Mouse (Mus musculus) right cerebral cortex, postnatal 10 days (tissue): ENCODE data around the gene Wwox.

ENCODE experiments used
- DNase-seq, 2 experiments: peaks; one replicate each; pipeline ENCODE4 v3.0.0; 2021; ENCODE audit warnings: low spot score in 2 of 2

The Wwox gene

DNA sequence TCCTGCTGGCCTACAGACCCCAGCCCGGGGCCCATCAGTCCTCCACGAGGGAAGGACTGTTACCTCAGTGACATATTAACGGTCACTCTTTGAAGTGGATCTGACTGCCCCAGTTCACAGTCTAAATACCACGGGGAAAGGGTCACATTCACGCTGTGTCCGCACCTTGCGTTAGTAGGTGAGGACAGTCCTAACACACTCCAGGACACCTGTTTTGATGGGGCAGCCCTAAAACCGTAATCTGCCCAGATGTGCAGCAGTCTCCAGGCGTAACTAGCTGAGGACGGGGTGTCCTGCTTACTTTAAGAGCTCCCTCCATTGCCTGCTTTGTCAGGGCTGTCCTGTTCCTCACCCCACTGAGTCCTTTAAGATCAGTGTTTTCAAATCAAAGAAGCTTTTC is 160.1 kb downstream of the Wwox start:
- no peak for DNase-seq

DNA sequence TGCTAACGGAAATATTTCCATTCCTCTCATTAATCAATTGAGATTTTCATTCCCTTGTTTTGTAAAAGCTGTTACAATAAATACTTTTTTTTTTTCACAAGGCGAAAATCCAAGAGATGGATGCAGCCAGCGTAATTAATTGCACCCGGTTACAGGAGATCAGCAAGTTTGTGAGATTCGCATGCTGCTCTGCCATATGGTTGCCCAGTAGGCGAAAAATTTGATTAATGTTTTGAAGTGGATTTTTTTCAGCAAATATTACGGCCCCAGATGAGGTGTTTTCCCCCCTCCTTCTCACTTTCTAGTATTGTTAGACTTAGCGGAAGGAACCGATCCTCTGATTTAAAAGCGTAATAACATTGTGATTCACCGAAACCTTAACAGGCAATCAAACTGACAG is 160.7 kb downstream of the Wwox start:
- DNase-seq: no peak

DNA sequence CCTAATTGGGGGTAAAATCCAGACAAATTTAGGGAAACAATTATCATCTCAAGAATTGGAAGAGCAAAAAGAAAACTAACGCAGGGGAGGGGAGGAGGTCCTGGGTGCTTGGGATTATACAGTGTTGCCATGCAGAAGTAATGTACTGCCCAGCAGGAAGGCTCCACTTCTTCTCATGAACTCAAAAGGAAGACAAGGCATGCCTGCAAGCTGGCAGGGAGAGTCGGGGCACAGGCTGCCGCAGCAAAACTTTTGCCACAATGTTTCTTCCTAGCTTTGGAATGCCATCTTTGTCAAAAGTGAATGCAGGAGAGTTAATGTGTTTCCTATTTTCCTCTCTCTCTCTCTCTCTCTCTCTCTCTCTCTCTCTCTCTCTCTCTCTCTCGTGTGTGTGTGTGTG is 163.6 kb downstream of the Wwox start:
- DNase-seq: no peak

DNA sequence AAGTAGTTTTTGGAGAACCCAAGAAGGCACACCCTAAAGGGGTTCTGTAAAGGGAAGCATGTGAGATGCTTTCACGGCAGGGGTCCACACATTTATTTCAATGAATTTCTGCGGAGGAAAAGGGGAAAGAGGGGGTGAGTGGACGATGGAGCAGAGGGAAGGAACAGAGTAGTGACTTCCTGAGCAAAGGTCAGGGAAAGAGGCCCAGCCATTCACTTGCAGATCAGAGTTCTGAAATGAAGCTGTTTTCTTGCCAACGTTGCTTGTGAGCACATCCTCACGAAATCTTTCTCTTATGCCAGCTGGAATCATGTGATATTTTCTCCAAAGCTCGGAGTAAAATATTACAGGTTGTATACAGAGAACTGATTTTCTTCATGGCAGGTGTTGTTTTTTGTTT is 164.1 kb downstream of the Wwox start:
- no peak for DNase-seq

DNA sequence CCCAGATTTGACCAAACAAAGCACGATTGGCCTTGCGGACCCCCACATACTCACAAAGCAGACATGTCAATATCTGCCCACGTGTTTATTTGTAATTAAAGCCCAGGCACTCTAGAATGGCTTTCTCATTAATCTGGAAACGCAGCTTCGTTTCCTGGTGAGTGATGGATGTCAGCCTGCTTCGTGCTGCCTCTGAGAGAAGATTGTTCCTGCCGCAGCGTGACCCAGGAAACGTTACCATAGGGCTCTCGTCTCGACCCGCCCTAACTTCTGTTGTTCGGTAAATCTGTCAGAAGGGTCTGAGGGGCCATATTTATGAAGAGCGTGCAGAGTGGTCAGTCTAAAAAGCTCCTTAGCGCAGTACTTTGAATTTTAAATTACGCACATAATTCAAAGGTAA is 164.9 kb downstream of the Wwox start:
- DNase-seq: no peak

DNA sequence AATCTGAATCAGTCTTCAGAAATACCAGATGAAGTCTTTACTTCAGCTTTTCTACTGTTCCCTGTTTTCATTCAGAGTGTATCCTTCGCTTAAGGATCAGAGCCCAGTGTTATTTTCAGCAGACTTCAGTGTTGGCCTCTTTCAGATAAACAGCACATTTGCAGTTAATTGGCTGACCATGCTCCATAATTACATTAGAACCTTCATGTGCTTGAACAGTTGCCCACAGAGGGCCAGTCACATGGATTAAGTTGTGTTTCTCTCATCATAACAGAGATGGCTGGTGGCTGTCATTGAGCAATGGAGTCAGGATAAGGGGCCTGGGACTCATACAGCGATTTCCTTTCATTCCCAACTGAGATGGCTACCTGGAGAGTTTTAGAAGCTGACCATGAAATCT is 166.2 kb downstream of the Wwox start:
- no peak for DNase-seq

DNA sequence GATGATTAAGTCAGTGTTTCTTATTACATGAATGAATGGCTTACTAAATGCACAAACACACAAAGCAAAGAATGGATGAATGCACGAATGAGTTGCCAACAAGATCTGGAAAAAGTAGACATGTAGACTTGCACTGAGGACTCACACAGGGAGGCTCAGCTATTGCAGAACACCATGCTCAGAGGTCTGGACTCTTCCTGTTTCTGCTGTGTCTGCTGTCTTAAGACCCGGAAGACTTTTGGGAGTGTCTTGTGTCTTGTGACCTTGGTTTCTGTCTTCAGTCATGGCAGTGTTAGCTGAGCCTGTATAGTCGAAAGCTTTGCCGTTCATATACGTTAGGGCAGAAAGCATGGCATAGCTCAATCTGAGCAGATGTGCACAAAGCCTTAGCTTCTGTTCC is 169.9 kb downstream of the Wwox start:
- DNase-seq: no peak

DNA sequence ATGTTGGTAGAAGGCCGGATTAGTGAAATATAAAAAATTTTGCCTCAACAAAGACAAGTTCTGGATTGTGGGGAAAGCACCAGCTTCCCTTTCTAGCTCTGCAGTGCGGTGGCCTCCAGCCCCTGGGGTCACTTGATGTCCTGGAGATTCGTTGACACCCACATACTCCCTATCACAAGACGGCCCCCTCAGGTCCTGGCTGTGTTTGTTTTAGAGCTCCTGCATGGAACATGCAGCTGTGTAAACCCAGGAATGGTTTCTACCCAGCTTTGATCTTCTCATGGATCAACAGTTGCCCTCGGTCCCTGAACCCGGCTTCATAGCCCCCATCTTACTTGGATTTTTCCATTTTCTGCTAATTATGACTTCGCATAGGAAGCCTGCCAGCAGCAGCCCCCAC is 171.6 kb downstream of the Wwox start:
- no peak for DNase-seq

DNA sequence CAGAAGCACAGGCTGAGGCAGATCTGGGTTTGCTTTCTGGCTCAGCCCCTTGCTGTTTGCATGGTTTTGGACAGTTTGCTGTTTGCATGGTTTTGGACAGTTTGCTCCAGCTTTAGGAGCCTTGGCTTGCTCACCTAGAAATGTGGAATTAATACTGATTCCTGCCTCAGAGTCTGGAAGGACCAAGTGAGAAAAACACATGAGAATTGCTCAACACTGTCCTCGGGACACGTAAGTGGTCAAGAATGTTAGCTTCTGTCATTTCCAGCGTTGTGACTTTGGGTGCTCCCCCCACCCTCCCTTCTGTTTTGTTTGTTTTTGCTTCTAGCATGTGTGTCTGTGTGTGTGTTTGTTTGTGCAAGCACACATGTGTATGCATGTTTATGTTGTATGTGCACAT is 172.6 kb downstream of the Wwox start:
- DNase-seq: no peak

DNA sequence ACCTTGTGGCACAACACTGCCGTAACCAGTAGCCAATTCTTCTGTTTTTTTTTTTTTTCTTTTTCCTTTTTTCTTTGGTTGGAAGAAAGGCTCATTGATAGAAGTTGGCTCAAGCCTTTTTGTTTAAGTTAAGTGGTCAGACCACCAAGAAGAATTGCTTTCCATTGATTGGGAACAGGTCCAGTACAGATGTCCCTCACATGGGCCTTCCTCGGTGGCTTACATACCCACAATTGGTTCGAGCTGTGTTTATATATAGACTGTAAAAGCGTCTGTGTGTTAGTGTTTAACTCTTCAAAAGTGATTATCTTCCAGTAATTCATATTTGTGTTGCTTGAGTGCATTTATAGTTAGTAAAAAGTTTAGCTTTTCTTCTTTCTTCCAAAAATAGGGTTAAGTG is 176.0 kb downstream of the Wwox start:
- no peak for DNase-seq

DNA sequence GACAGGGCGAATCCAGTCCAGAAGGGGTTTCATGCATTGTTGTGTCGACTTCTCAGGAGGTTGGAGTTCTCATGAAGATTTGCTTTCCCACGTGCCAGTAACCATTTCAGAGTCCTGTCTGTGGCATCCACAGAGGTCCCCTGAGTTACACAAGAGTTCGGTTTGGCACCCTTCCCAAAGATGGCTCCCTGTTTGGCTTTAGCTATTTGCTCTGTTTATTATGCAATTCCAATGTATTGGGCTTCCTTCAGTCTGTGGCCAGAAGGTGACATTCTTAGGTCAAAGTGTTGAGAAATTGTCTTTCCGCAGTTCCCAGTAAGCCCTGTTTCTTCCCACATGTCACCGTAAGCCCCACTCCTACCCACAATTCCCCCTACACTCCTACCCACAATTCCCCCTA is 176.5 kb downstream of the Wwox start:
- no peak for DNase-seq

DNA sequence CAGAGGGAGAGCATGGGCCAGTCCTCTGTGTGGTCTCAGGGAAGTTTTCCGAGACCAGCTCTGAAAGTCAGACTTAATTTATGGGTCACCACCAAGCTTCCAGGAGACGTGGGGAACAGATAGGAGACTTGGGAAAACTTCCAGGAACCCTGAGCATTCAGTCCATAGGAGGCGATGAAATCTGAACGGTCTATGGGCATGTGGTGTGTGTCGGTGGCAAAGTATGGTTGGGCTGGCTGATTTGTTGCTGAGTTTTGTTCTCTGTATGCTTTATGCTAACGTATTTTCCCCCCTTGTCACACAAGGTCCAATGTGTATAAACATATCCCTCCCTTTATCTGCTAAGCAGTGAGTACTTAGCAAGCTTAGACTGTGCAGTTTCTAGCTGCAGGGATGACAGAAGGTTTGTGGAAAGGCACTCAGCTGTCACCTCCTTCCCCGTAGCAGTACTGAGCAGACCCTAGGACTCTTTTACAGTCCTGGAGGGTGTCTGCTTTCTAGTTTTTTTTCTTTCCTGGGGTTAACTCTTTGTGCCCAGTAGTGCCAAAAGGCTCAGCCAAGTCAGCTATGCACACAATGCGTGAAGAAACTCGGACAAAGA is 179.6 kb downstream of the Wwox start:
- no peak for DNase-seq

DNA sequence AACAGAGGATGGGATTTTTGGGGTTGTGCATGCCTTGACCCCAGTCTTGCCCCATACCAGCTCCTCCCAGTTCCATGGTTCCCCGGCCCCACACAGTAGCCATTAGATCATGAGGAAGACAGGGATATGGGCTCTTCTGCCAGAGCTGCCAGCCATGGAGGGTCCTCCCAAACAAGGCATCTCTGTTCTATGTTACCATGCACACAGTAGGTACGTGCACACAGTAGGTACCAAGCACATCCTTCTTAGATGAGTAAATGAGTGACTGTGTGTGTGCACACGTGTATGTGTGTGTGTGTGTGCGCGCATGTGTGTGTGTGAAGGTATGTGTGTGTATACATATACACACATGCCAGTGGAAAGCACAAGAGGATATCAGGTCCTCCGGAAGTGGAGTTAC is 185.9 kb downstream of the Wwox start:
- DNase-seq: no peak

DNA sequence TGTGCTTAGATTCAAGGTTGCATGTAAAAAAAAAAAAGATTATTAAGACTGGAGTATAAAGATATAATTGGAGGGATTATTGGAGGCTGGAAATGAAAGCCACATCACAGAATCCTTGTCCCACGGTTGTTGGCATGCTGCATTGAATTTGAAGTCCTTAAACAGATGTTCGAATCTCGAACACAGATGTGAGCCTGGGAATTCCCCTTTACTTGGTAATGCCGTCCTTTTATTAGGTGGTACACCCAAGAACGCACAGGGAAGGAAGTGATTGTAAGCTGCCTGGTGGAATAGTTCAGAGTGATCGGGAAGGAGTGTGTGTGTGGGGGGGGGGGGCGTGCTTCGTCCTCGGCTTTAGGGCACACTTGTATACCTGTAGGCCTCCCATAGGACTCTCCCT is 187.4 kb downstream of the Wwox start:
- no peak for DNase-seq

DNA sequence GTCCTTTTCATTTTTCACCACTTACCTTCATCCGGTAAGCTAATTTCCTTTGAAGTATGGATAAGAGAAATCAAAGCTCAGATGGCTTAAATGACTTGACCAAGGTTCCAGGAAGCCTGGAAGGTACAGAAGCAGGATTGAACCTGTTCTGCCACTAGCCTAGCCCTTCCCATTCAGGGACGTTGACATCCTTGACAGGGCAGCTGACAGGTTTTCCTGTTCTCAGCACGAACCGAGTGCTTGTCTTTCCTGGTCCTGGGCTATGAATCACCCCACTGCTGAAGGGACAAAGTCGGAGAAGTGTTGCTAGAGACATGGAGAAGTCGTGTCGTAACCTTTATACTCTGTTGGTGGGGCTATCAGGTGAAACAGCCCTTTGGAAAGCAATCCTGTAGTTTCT is 190.3 kb downstream of the Wwox start:
- DNase-seq: no peak

DNA sequence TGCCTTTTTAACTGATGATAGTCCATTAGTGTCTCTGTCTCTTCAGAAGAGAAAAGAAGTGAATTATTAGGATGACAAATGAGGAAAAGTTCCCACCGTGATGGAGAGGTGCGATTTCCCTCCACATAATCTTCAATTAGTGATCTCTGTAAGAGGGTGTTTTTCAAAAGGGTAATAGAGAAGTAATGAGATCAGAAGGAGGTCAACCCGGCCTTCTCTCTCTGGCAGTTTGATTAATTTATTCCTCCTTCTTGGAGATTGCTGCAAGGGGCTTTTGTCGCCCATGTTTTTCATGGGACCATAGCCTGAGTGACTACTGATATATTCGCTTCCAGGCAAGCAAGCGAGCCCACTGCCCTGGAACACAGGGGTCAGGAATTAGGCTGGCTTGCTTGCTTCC is 191.6 kb downstream of the Wwox start:
- DNase-seq: no peak

DNA sequence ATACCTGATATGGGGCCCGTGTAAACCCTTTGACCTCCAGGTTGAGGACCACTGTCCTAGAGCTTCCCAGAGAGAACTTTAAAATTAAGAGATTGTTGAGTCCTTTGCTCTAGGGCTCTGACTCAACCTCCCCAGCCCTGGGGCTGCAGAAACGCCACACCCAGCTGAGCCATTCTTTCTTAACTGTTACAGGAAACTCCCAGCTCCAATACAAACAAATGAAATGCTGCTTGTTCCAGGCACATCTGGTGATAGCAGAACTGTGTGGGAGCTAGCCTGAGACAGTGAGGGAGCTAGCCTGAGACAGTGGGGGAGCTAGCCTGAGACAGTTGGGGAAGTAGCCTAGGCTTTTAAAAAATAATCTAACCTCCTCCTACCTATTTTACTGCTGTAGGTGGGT is 194.7 kb downstream of the Wwox start:
- DNase-seq: no peak

DNA sequence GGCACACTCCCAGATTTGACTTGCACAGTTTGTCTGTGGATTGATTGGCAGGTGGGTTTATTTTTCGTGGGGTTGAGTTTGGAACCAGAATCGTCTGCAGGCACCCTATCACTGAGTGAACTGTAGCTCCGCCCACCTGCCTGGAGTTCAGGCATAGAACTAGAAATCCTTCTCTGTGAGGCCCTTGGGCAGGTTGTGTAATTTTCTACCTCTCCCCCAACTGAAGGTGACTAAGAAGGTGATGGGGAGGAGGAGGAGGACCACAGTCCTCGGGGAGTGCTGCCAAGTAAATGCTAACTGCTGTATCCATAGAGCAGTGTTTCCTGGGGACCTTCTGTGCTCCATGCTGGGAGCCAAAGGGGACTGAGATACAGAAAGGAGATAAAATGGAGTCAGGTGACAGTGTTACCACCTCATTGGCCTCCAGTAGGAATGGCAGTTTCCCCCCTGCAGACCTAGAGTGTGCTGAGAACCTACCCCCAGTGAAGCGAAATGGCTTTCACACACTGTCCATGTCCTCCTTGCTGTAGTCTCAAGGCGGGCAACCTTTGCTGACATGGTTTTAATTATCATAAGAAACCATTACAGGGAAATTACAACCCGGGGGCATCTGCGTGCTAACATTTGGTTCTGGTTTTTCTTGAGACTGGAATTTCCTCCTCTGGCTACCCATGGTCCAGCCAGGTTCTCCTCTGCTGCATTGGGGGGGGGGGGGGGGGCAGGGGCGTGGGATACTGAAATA is 195.4 kb downstream of the Wwox start:
- DNase-seq: no peak

DNA sequence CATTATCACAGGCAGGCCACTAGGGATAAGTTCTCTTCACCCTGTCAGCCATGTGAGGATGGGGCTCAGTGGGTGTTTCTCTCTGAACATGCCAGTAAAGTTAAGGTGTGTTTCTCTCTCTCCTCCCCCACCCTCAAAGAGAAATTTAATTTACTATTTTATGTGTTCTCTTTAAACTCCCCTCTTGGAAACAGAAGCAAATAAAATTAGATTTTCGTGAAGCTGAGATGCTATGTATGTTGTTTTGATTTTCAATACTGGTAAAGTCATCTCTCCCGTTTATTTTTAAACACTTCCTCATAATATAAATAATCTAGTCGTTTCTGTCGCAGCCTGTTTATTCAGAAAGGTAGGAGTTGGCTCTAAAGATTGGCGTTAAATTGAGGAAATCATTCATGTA is 196.9 kb downstream of the Wwox start:
- DNase-seq: no peak

DNA sequence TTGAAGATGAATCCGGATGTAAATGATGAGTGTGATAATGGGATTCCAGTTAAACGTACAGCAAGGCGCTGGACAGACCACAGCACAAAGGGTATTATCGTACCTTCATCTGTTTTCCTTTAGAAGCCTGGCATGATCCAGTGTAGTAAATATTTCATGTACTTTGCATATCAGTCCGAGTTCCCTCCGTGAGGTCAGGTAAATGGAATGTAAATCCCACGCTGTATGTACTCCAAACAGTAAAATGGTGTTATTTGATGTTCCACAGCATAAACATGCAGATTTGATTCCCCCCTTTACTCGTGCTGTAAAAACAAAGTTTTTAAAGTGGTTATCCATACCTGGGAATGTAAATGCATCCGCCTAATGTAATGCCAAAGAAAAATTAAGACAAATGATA is 202.4 kb downstream of the Wwox start:
- no peak for DNase-seq

DNA sequence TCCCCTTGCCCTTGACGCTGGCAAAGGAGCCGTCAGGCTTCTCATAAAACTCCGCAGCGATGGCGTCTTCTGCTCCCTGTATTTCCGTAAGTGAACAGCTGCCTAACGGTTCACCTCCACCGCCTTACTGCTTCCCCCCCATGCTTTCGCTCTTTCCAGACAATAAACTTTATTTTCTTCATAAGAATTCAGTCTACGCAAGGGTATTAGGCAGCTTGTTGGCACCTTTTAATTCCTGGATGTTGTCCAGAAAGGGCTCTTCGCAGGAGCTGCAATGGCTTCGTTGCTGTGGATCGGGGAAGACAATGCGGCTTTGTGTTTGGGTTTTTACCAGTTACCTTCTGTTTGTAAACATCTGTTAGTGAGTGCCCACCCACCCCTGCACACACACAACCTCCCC is 211.3 kb downstream of the Wwox start:
- DNase-seq: no peak

DNA sequence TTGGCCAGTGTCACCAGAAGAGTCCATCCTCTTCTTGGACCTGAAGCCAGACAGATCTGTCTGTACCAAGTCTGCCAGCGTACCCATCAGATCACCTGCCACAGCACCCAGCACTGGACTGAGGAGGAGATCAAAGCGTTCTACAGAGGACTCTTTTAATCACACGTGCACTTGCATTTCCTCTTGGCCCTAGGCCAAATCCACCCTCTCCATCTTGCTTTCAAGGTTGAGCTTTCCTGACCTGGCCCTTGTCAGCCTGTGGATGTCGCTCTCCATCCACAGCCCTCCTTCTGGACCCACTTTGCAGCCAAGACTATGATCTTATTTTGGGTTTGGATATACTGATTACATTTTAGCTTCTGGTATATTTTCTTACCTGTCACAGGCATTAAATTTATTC is 218.3 kb downstream of the Wwox start:
- DNase-seq: no peak

DNA sequence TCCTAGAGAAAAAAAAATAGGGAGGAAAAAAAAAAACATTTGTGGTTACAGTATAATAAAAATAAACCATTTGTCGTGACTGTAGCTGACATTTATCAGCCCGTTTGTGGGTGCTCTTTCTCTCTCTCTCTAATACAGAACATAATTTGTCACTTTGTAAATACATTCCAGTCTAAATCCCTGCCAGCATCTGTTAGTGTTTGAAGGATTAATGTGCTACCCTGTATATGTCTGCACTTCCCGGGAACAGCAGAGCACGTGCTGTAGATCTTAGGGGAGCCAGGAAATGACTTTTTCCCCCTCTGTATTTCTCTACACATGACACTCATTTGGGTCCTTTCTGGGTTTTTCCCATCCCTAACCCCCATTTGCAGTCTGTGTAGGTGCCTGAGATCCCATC is 219.0 kb downstream of the Wwox start:
- no peak for DNase-seq

DNA sequence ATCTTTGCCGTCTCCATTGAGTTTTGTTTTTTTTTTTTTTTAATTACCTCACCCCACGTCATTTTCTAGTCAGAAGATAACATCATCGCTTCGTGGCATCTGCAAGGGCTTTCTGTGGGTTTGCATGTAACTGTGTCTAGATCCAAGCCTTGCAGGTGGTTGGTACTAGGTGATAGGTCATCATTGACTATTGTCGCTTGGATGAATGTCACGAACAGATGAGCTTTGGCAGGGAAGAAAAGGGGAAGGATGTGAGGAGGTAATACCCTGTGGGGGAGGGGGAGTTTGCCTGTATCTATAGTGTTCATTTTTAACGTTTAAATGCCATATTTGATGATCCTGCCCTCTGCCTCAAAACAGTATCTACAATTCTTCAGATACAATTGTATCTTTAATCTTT is 223.6 kb downstream of the Wwox start:
- no peak for DNase-seq
